In the genomic region with DNA sequence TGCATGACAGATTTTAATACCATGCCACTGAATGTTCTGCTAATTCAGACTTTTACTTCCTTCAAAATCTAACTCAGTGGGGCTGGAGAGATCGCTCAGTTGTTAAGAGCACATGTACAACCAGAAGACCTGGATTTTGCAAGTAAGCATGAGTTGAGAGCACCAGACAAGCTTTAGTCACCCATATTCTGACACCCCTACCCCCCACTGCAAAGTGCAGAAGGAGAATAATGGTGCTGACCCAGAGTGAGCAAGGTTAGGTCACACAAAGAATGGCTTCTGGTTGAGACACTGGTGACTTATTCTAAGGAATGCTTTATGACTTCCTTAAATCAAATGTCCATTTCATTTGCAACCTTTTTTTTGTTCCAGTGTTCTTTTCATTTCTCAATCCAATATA, we compare ENCODE assay signal across 38 mouse cellular contexts. TPM values are rescaled to one million over a fixed set of nuclear protein-coding genes. Genes with fewer than 3 reads are reported as not detected.
"Had no signal": no experiment of that assay in that cellular context is flagged by ENCODE, and none has a peak within 500 bp of the region (broad histone marks: within the 10 kb centered on the region; RNA-seq: fewer than 3 reads in every experiment).

No protein-coding gene starts in this region.

RNA-seq across cellular contexts. Expression of gene Cyp3a41b, which starts 20.4 kb away (rescaled TPM):
- total RNA-seq: left cerebral cortex, postnatal 10 days; left cerebral cortex, postnatal 14 days; left cerebral cortex, postnatal 25 days; left cerebral cortex, postnatal 36 days; left cerebral cortex, postnatal 4 days; megakaryocyte progenitor cell, adult 5-6 weeks; megakaryocyte, adult 5-6 weeks; megakaryocyte-erythroid progenitor cell, adult 5-6 weeks; midbrain, postnatal 0 days; monocyte, adult 5-6 weeks had no signal
- polyA plus RNA-seq: limb, embryonic 10.5 days; limb, embryonic 11.5 days; limb, embryonic 12.5 days; limb, embryonic 13.5 days; limb, embryonic 14.5 days; limb, embryonic 15.5 days; liver, embryonic 11.5 days; liver, embryonic 12.5 days; liver, embryonic 13.5 days; liver, embryonic 14.5 days; liver, embryonic 15.5 days; liver, embryonic 16.5 days; lung, adult 2 months; lung, embryonic 14.5 days; lung, embryonic 15.5 days; lung, embryonic 16.5 days; lung, postnatal 0 days; macrophage; midbrain, embryonic 10.5 days; midbrain, embryonic 11.5 days; midbrain, embryonic 12.5 days; midbrain, embryonic 13.5 days; midbrain, embryonic 14.5 days; midbrain, embryonic 15.5 days; midbrain, embryonic 16.5 days; midbrain, postnatal 0 days; myocyte; neural tube, embryonic 11.5 days; neural tube, embryonic 12.5 days had no signal
